Mouse (Mus musculus) yolk sac, embryonic 10.5 days (tissue): ENCODE measurements around the gene Cacna1d.

Experiments used
- DNase-seq: peaks from one replicate; pipeline ENCODE4 v3.0.0-alpha.2; 2017; ENCODE audit warnings: low spot score

Gene Cacna1d

GRCm38 (mm10) chr14:30018846-30019245 lies 472.4 kb downstream of the Cacna1d start:
- DNase-seq, result no peak

GRCm38 (mm10) chr14:30018463-30018801 lies 472.8 kb downstream of the Cacna1d start:
- no peak for DNase-seq

GRCm38 (mm10) chr14:30017794-30018462 lies 473.3 kb downstream of the Cacna1d start:
- no peak for DNase-seq

GRCm38 (mm10) chr14:30016666-30017065 lies 474.6 kb downstream of the Cacna1d start:
- DNase-seq, result no peak

- DNase-seq, result no peak
Measured at GRCm38 (mm10) chr14:30015008-30015407, 476.2 kb downstream of the Cacna1d start.

- no peak for DNase-seq
Measured at GRCm38 (mm10) chr14:30014487-30014886, 476.8 kb downstream of the Cacna1d start.

GRCm38 (mm10) chr14:30011886-30012560 lies 479.2 kb downstream of the Cacna1d start:
- no peak for DNase-seq

- DNase-seq, result peak; percentile 55
Measured at GRCm38 (mm10) chr14:30009864-30010560, 481.2 kb downstream of the Cacna1d start.

GRCm38 (mm10) chr14:30008733-30009575 lies 482.3 kb downstream of the Cacna1d start, which contains the start of the genes Il17rb and Chdh:
Gene Il17rb (minus strand): TSS chr14:30008896.
Gene Chdh (plus strand): TSS chr14:30009023.
- DNase-seq, result peak; percentile 84

GRCm38 (mm10) chr14:29999475-29999811 lies 491.8 kb downstream of the Cacna1d start:
- no peak for DNase-seq

- no peak for DNase-seq
Measured at GRCm38 (mm10) chr14:29998747-29999474, 492.3 kb downstream of the Cacna1d start.

- no peak for DNase-seq
Measured at GRCm38 (mm10) chr14:29997345-29997744, 493.9 kb downstream of the Cacna1d start.

- peak; percentile 76 for DNase-seq
Measured at GRCm38 (mm10) chr14:29996000-29996751, 495.1 kb downstream of the Cacna1d start.

GRCm38 (mm10) chr14:29994976-29995375 lies 496.3 kb downstream of the Cacna1d start:
- no peak for DNase-seq
